Mouse (Mus musculus) adrenal gland, postnatal 36 days (tissue): ENCODE results near the gene Pygm. TPM values are rescaled to one million over a fixed set of nuclear protein-coding genes. Genes with fewer than 3 reads are reported as not detected.

Experiments used
- DNase-seq, 2 experiments: peaks; one replicate each; pipeline ENCODE4 v3.0.0; 2021; ENCODE audit warnings: mixed read lengths in 1 of 2
- long read RNA-seq, 2 experiments: library from polyadenylated mRNA; stranded (forward); transcript quantifications; one replicate each; pipeline ENCODE4 v2.0.0; 2021; ENCODE audit warnings: borderline sequencing depth in 2 of 2
- total RNA-seq, 2 experiments: library from RNA; stranded (reverse); gene quantifications; 2 replicates each; pipeline ENCODE4 v1.2.3; 2021

The Pygm gene
- 100 to 1,000 TPM in 1 of 2 experiments, 10 to 100 TPM in 1; 75.6 to 124 TPM for total RNA-seq
- long read RNA-seq, experiment 1, transcript Pygm-201 (20 exons, 2,874 nt): major isoform, 21 of 30 reads
- long read RNA-seq, experiment 1, partial matches to known transcripts: 9 of 30 reads
- long read RNA-seq, experiment 1, other reads (novel, unspliced or antisense): 0 of 30 reads
- long read RNA-seq, experiment 2, transcript Pygm-201 (20 exons, 2,874 nt): major isoform, 6 of 14 reads
- long read RNA-seq, experiment 2, partial matches to known transcripts: 7 of 14 reads
- long read RNA-seq, experiment 2, other reads (novel, unspliced or antisense): 0 of 14 reads

GRCm38 (mm10) chr19:6384128-6384527, at the start of gene Pygm:
TSS of gene Pygm (plus strand) at chr19:6384399.
- peak; percentile 65 to 80 for DNase-seq

GRCm38 (mm10) chr19:6334673-6335457, 49.3 kb upstream of the Pygm start, which contains the start of gene Men1:
TSS of gene Men1 (plus strand) at chr19:6334979.
- peak; percentile 94 for DNase-seq

GRCm38 (mm10) chr19:6335458-6335827, 48.8 kb upstream of the Pygm start:
- DNase-seq: peak in 1 of 2 experiments; percentile 35

GRCm38 (mm10) chr19:6336920-6337319, 47.3 kb upstream of the Pygm start:
- DNase-seq: no peak

- no peak for DNase-seq
Measured at GRCm38 (mm10) chr19:6338171-6338570, 46.0 kb upstream of the Pygm start.

- DNase-seq: no peak
Measured at GRCm38 (mm10) chr19:6338716-6339115, 45.5 kb upstream of the Pygm start.

- no peak for DNase-seq
Measured at GRCm38 (mm10) chr19:6339191-6339590, 45.0 kb upstream of the Pygm start.

- peak; percentile 17 to 51 for DNase-seq
Measured at GRCm38 (mm10) chr19:6339890-6340504, 44.2 kb upstream of the Pygm start.

GRCm38 (mm10) chr19:6340524-6341452, 43.4 kb upstream of the Pygm start, which contains the start of gene Map4k2:
TSS of gene Map4k2 (plus strand) at chr19:6341135.
- DNase-seq: peak; percentile 93 to 97

GRCm38 (mm10) chr19:6341453-6342077, 42.6 kb upstream of the Pygm start:
- peak in 1 of 2 experiments; percentile 16 for DNase-seq

- DNase-seq: no peak
Measured at GRCm38 (mm10) chr19:6342276-6342933, 41.8 kb upstream of the Pygm start.

- DNase-seq: no peak
Measured at GRCm38 (mm10) chr19:6343066-6343925, 40.9 kb upstream of the Pygm start.

- no peak for DNase-seq
Measured at GRCm38 (mm10) chr19:6343996-6344395, 40.2 kb upstream of the Pygm start.

GRCm38 (mm10) chr19:6346023-6346422, 38.2 kb upstream of the Pygm start:
- no peak for DNase-seq

- no peak for DNase-seq
Measured at GRCm38 (mm10) chr19:6346661-6347060, 37.5 kb upstream of the Pygm start.

- no peak for DNase-seq
Measured at GRCm38 (mm10) chr19:6347615-6348014, 36.6 kb upstream of the Pygm start.

GRCm38 (mm10) chr19:6348717-6349116, 35.5 kb upstream of the Pygm start:
- no peak for DNase-seq

GRCm38 (mm10) chr19:6349215-6349983, 34.8 kb upstream of the Pygm start:
- peak; percentile 50 to 73 for DNase-seq
